Mouse (Mus musculus) inflammation-experienced regulatory T-cells (primary cell): ENCODE results near the gene Ptprg. TPM values are rescaled to one million over a fixed set of nuclear protein-coding genes. Genes with fewer than 3 reads are reported as not detected.

Source experiments
- polyA plus RNA-seq, 2 experiments: library from polyadenylated mRNA; unstranded; fragments of 100-300 nt; shearing (Covaris generic); gene quantifications; one replicate each; pipeline ENCODE4 v1.2.1; 2017

The Ptprg gene
- 1 to 10 TPM in 1 of 2 experiments, under 1 TPM in 1; 0.59 to 1.4 TPM for polyA plus RNA-seq

DNA sequence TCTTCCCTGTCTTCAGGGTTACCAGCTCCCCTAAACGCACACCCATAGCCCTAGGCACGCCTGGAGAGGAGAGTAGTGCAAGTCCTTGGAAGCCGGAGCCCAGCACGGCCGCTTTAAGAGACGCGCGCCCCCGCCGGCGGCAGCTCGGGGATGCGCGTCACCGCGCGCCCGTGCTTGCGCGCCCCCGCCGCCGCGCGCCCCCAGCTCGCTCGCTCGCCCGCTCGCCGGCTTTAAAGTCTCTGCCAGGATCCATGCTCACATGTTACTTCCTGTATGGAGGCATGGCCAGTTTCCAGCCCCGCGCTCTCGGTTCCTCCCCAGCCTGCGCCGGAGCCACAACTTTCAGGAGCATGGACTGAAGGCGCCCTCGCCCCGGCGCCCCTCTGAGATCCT lies at the start of gene Ptprg:
Ptprg (plus strand) TSS at position 260 of the 393 bp plus-strand sequence.

DNA sequence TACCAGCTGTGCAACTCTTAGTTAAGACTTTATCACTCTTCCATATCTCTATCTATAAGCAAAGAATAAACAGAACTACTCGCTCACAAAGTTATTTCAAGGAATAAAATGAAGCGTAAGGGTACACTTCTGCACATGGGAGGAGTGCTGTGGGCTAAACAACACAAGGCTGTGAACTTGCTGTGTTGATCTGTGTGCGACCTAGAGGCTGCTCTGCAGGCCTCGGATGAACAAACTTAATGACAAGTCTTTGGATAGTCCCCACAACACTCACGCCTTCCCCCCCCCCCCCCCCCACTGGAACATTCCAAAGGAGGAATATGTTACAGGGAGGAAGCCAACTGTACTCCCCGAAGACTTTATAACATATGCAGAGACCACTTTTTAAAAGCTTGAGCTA lies 730.3 kb downstream of the Ptprg start, which contains the start of gene Gm49355:
Gm49355 (plus strand) TSS at position 336 of the 400 bp plus-strand sequence.

DNA sequence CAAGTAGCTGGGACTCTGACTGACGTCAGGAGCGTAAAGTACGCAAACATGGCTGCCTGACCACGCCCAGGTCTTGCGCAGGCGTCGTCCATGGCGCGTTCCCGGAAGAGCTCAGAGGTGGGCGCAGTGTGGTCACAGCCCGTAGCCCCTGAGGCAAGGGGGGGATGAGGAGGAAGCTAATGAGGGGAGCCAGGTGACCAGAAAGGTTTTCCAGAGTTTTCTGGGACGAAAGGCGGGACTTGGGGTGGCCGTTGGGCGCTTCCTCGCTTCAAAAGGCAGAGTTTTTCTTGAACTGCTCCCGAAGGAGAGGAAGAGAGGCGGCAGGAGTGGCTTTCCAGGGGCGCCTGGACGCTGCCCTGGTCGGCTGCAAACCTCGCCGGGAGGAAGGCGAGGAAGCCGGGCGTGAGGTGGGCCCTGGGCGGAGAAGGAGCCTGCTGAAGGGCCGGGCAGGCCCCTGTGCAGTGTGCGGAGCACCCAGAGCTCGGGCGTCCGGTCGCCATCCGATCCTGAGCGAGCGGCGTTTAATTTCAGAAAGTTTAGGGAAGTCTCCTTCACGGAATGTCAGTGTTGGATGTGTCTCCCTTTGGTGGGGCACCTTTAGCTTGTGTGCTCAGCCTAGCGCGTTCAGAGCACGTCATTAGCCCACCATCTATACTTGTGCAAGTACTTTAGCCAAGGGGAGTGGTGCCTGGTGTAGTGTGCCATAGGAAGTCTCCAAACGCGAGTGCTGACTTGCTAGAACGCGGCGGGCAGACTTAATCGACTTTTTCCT lies 731.0 kb downstream of the Ptprg start, which contains the start of gene 3830406C13Rik:
3830406C13Rik (plus strand) TSS at position 33 of the 772 bp plus-strand sequence.

Other genes starting within 250 kb of the Ptprg start
- 1 to 10 TPM; 1.8 to 2.4 TPM for gene Gm3839, start 196.8 kb upstream of the Ptprg start, polyA plus RNA-seq